Mouse (Mus musculus): ENCODE results near the gene Rnf141. TPM values are rescaled to one million over a fixed set of nuclear protein-coding genes. Genes with fewer than 3 reads are reported as not detected.

Rnf141 gene
- polyA plus RNA-seq, 1 experiment from 2014 or later = 31.3 TPM

DNA sequence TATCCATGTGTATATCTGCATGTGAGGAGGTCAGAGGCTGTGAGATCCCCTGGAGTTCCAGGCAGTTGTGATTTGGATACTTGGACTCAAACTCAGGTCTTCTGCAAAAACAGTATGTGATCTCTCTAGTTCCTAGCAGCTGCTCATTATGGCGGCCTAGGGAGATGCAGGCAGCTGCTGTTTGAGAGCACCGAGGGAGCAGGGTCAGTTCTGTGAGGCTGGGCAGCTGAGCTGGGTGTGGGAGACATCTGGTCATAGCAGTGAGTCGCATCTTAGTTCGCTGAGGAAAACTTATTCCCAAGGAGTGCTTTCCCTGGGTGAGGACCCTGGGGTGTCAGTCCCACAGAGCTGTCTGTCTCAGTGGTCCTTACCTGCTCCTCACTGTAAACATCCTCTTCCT, 49.5 kb downstream of the Rnf141 start:
- Histone ChIP-seq H3K4me2 (ENCODE audit: low read depth) (no peak overlapping the region), H3K36me3 (ENCODE audit: control insufficient read depth, insufficient read depth, low read length) (no peaks in the 10 kb centered on the region), H3K9me3 (ENCODE audit: control insufficient read depth, low read length) (no peaks in the 10 kb centered on the region), H3K4me1 (ENCODE audit: control insufficient read depth, insufficient read depth, low read length) (no peaks in the 10 kb centered on the region), H3K9ac (ENCODE audit: low read length) (no peak overlapping the region), H3K27ac (ENCODE audit: low read depth, low read length) (no peak overlapping the region), H3K27me3 (ENCODE audit: control insufficient read depth, insufficient read depth, low read length) (no peaks in the 10 kb centered on the region), H3K4me3 (ENCODE audit: low read depth, low read length) (no peak overlapping the region)
- no peak for ATAC-seq (ENCODE audit: insufficient read depth, low FRiP score, low TSS enrichment)
- DNase-seq (ENCODE audit: low spot score) = no peak
- 74% methylated on average over 4 of the region's 4 CpGs for WGBS

DNA sequence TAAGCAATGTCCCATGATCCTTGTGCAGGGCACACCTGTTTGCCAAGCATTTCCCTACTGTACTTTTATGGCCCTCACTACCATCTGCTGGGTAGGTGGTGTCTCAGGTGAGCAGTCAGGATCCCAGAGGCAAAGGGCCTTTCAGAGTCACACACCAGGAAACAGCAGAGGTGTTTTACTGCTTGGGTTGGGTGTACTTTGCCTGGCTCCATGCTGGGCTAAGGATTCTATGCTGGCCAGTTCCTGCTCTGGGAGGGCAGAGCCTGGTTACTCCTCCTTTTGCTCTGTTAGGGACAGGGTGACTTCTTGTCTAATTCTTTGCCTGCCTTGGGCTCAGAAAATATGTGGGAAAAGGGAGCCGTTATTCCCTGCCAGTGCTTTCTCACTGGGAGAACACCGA, 51.4 kb downstream of the Rnf141 start:
- no peak overlapping the region for H3K27ac ChIP-seq (ENCODE audit: low read depth, low read length)
- H3K4me2 ChIP-seq (ENCODE audit: low read depth) = no peak overlapping the region
- H3K9me3 ChIP-seq (ENCODE audit: control insufficient read depth, low read length) = no peaks in the 10 kb centered on the region
- no peaks in the 10 kb centered on the region for H3K4me1 ChIP-seq (ENCODE audit: control insufficient read depth, insufficient read depth, low read length)
- ATAC-seq (ENCODE audit: insufficient read depth, low FRiP score, low TSS enrichment) = no peak
- no peak for DNase-seq (ENCODE audit: low spot score)
- H3K9ac ChIP-seq (ENCODE audit: low read length) = no peak overlapping the region
- no peaks in the 10 kb centered on the region for H3K27me3 ChIP-seq (ENCODE audit: control insufficient read depth, insufficient read depth, low read length)
- 88% methylated on average over 2 of the region's 2 CpGs for WGBS
- H3K4me3 ChIP-seq (ENCODE audit: low read depth, low read length) = no peak overlapping the region
- H3K36me3 ChIP-seq (ENCODE audit: control insufficient read depth, insufficient read depth, low read length) = no peaks in the 10 kb centered on the region

DNA sequence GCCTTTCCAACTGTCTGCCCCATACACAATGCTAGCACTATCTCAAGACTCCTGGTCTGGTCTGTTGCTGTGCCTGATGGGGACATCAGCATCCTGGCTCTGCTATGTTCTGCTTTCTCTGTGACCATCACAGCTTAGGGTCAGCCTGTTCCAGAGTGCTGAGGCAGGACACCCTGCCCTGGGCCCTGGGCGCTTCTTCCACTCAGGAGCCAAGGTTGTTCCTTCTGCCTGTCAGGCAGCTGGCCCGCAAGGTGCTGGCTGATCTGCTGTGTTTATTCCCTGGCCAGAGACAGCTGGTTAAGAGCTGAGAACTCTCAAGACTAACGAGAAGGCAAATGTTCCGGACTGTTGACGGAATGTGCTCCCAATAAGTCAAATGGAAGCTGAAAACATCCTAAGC, 52.1 kb downstream of the Rnf141 start:
- Histone ChIP-seq H3K9me3 (ENCODE audit: control insufficient read depth, low read length) (no peaks in the 10 kb centered on the region), H3K9ac (ENCODE audit: low read length) (no peak overlapping the region), H3K36me3 (ENCODE audit: control insufficient read depth, insufficient read depth, low read length) (no peaks in the 10 kb centered on the region), H3K4me3 (ENCODE audit: low read depth, low read length) (no peak overlapping the region), H3K27me3 (ENCODE audit: control insufficient read depth, insufficient read depth, low read length) (no peaks in the 10 kb centered on the region), H3K4me2 (ENCODE audit: low read depth) (no peak overlapping the region), H3K27ac (ENCODE audit: low read depth, low read length) (no peak overlapping the region), H3K4me1 (ENCODE audit: control insufficient read depth, insufficient read depth, low read length) (no peaks in the 10 kb centered on the region)
- no peak for DNase-seq (ENCODE audit: low spot score)
- no peak for ATAC-seq (ENCODE audit: insufficient read depth, low FRiP score, low TSS enrichment)
- WGBS = 87% methylated on average over 5 of the region's 5 CpGs

DNA sequence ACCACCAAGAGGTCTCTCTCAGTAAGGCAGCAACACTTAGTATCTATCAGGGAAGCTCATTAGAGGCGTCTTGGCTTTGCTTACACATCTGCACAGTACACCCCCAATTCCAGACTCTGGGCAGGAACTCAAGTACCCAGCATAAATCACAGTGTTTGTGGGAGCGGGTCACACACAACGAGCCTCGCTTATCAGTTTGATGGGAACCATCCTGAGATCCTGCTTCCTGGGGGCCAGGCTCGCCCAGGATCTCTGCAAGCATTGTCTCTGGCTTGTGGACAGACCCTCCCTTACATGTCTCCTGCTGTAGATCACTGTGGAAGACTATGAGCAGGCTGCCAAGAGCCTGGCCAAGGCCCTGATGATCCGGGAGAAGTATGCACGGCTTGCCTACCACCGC, 53.4 kb downstream of the Rnf141 start:
- Histone ChIP-seq H3K4me2 (ENCODE audit: low read depth) (no peak overlapping the region), H3K4me1 (ENCODE audit: control insufficient read depth, insufficient read depth, low read length) (no peaks in the 10 kb centered on the region)
- 85% methylated on average over 8 of the region's 8 CpGs for WGBS

DNA sequence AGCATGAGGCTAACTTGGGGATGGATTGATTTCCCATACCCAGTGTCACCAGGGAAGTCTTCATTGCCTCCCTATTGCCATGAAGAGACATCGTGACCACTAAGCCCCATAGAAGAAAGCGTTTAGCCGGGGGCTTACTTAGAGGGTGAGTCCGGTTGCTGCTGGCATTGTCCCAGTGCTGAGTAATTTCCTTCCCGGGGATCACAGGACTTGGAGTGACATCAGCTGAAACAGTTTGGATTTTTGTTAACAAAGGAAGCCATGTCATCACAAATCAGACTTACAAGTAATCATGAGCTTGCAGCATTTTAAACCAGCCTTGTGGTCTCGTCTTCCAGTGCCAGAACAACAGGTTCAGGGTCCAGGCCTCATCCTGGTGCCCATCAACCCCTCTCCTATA, 56.9 kb downstream of the Rnf141 start:
- Histone ChIP-seq H3K4me3 (ENCODE audit: low read depth, low read length) (no peak overlapping the region), H3K4me1 (ENCODE audit: control insufficient read depth, insufficient read depth, low read length) (no peaks in the 10 kb centered on the region), H3K27me3 (ENCODE audit: control insufficient read depth, insufficient read depth, low read length) (no peaks in the 10 kb centered on the region), H3K36me3 (ENCODE audit: control insufficient read depth, insufficient read depth, low read length) (no peaks in the 10 kb centered on the region), H3K4me2 (ENCODE audit: low read depth) (no peak overlapping the region), H3K9ac (ENCODE audit: low read length) (no peak overlapping the region), H3K27ac (ENCODE audit: low read depth, low read length) (no peak overlapping the region), H3K9me3 (ENCODE audit: control insufficient read depth, low read length) (no peaks in the 10 kb centered on the region)
- DNase-seq (ENCODE audit: low spot score) = no peak
- WGBS = 82% methylated on average over 6 of the region's 6 CpGs
- ATAC-seq (ENCODE audit: insufficient read depth, low FRiP score, low TSS enrichment) = no peak

More for the DNA sequence above, 53.4 kb downstream of the Rnf141 start:
- no peaks in the 10 kb centered on the region for H3K9me3 ChIP-seq (ENCODE audit: control insufficient read depth, low read length)
- ATAC-seq (ENCODE audit: insufficient read depth, low FRiP score, low TSS enrichment) (no peak), DNase-seq (ENCODE audit: low spot score) (no peak)
- no peaks in the 10 kb centered on the region for H3K36me3 ChIP-seq (ENCODE audit: control insufficient read depth, insufficient read depth, low read length)
- no peak overlapping the region for H3K27ac ChIP-seq (ENCODE audit: low read depth, low read length)
- H3K27me3 ChIP-seq (ENCODE audit: control insufficient read depth, insufficient read depth, low read length) = no peaks in the 10 kb centered on the region
- no peak overlapping the region for H3K4me3 ChIP-seq (ENCODE audit: low read depth, low read length)
- H3K9ac ChIP-seq (ENCODE audit: low read length) = no peak overlapping the region

DNA sequence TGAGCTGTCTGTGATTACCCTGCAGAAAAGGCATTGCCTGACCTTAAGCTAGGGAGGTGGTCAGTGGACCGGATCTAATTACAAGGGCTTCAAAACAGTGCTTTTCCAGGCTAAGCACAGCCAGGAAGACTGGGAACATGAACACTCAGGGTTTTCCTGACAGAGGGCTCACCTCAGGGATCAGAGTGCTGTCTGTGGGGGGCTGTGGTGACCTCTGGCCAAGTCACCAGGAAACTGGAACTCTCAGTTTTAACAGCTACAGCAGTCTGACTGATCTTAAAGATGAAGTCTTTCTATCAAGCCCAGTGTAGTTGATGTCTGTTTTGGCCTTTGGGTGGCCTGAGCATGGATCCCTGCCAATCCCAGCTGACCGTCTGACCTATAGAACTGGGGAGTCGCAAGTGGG, 58.5 kb downstream of the Rnf141 start:
- 60% methylated on average over 3 of the region's 3 CpGs for WGBS

DNA sequence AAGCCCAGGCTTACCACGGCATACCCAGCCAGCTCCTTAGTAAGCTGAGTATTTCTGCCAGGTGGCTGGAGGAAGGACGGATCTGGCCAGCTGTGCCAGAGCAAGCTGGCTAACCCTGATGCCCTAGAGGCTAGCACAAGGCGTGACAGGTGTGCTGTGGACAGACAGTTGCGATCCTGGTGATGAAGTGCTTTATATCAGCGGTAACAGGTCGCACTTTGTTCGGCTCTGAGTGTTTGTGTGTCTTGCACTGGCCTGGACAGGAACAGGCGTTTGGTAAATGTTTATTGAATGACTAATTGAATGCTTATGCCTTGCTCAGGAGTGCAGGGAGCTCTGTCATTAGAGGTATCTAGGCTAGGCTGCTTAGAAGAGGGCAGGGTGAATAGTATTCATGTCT, 59.3 kb downstream of the Rnf141 start:
- ATAC-seq (ENCODE audit: insufficient read depth, low FRiP score, low TSS enrichment) = no peak
- Histone ChIP-seq H3K27ac (ENCODE audit: low read depth, low read length) (no peak overlapping the region), H3K9me3 (ENCODE audit: control insufficient read depth, low read length) (no peaks in the 10 kb centered on the region), H3K36me3 (ENCODE audit: control insufficient read depth, insufficient read depth, low read length) (no peaks in the 10 kb centered on the region), H3K9ac (ENCODE audit: low read length) (no peak overlapping the region), H3K27me3 (ENCODE audit: control insufficient read depth, insufficient read depth, low read length) (no peaks in the 10 kb centered on the region), H3K4me1 (ENCODE audit: control insufficient read depth, insufficient read depth, low read length) (no peaks in the 10 kb centered on the region), H3K4me2 (ENCODE audit: low read depth) (no peak overlapping the region), H3K4me3 (ENCODE audit: low read depth, low read length) (no peak overlapping the region)
- no peak for DNase-seq (ENCODE audit: low spot score)
- WGBS = 73% methylated on average over 8 of the region's 8 CpGs

More for the DNA sequence above, 58.5 kb downstream of the Rnf141 start:
- H3K4me3 ChIP-seq (ENCODE audit: low read depth, low read length) = no peak overlapping the region
- H3K9me3 ChIP-seq (ENCODE audit: control insufficient read depth, low read length) = no peaks in the 10 kb centered on the region
- H3K36me3 ChIP-seq (ENCODE audit: control insufficient read depth, insufficient read depth, low read length) = no peaks in the 10 kb centered on the region
- H3K27me3 ChIP-seq (ENCODE audit: control insufficient read depth, insufficient read depth, low read length) = no peaks in the 10 kb centered on the region
- no peak overlapping the region for H3K27ac ChIP-seq (ENCODE audit: low read depth, low read length)
- no peak overlapping the region for H3K4me2 ChIP-seq (ENCODE audit: low read depth)
- ATAC-seq (ENCODE audit: insufficient read depth, low FRiP score, low TSS enrichment) (no peak), DNase-seq (ENCODE audit: low spot score) (no peak)
- H3K9ac ChIP-seq (ENCODE audit: low read length) = no peak overlapping the region
- no peaks in the 10 kb centered on the region for H3K4me1 ChIP-seq (ENCODE audit: control insufficient read depth, insufficient read depth, low read length)

DNA sequence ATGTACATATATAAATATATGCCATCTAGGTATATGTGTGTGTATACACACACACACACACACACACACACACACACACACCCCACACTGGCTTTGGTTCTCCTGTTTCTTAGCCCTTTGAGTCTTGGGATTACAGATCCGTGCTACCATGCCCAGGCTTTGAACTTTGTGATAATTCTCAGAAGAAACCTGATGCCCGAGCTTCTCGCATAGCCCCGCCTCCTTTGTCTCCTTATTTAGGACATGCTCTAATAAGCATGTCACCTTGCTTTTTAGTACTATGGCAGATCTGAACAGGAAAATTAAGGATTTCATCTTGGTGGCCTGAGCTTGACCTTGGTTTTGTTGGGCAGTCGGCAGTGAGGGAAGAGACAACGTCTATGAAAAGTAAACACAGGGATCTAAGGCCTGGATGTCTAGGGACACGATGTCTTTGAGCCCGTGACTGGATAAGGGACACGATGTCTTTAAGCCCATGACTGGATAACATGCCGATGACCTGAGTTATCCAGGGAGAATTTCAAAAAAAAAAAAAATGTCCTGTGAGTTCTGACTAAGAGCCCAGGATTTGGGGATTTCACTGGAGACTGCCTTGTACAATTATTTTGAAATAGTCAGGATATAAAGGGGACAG, 61.3 kb downstream of the Rnf141 start:
- 60% methylated on average over 10 of the region's 10 CpGs for WGBS
- Histone ChIP-seq H3K4me1 (ENCODE audit: control insufficient read depth, insufficient read depth, low read length) (no peaks in the 10 kb centered on the region), H3K27me3 (ENCODE audit: control insufficient read depth, insufficient read depth, low read length) (no peaks in the 10 kb centered on the region), H3K36me3 (ENCODE audit: control insufficient read depth, insufficient read depth, low read length) (no peaks in the 10 kb centered on the region), H3K27ac (ENCODE audit: low read depth, low read length) (no peak overlapping the region), H3K9me3 (ENCODE audit: control insufficient read depth, low read length) (no peaks in the 10 kb centered on the region), H3K4me2 (ENCODE audit: low read depth) (no peak overlapping the region), H3K4me3 (ENCODE audit: low read depth, low read length) (no peak overlapping the region), H3K9ac (ENCODE audit: low read length) (no peak overlapping the region)
- DNase-seq (ENCODE audit: low spot score) (no peak), ATAC-seq (ENCODE audit: insufficient read depth, low FRiP score, low TSS enrichment) (no peak)

DNA sequence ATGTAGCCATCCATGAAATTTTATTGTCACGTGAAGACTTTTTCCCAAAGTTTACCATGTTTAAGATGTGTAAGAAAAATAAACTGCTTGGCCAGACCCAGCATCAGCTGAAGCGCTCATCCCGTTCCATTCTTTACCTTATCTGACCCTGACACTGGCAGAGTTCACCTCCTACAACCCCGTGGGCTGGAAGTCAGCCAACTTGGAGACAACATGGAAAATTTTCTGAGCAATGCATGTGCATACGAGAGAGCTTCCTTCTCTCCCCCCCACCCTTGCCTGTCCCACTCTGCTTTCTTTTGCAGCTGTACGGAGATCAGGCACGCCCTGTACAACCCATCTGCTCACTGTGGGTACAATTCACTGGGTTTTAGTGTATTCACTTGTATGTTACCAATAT, 62.1 kb downstream of the Rnf141 start:
- Histone ChIP-seq H3K9ac (ENCODE audit: low read length) (no peak overlapping the region), H3K4me3 (ENCODE audit: low read depth, low read length) (no peak overlapping the region), H3K36me3 (ENCODE audit: control insufficient read depth, insufficient read depth, low read length) (no peaks in the 10 kb centered on the region), H3K4me1 (ENCODE audit: control insufficient read depth, insufficient read depth, low read length) (no peaks in the 10 kb centered on the region), H3K9me3 (ENCODE audit: control insufficient read depth, low read length) (no peaks in the 10 kb centered on the region), H3K27me3 (ENCODE audit: control insufficient read depth, insufficient read depth, low read length) (no peaks in the 10 kb centered on the region), H3K4me2 (ENCODE audit: low read depth) (no peak overlapping the region), H3K27ac (ENCODE audit: low read depth, low read length) (no peak overlapping the region)
- ATAC-seq (ENCODE audit: insufficient read depth, low FRiP score, low TSS enrichment) (no peak), DNase-seq (ENCODE audit: low spot score) (no peak)
- 81% methylated on average over 7 of the region's 7 CpGs for WGBS
